Mouse (Mus musculus) midbrain, embryonic 16.5 days (tissue): ENCODE data around the gene Jsrp1. TPM values are rescaled to one million over a fixed set of nuclear protein-coding genes. Genes with fewer than 3 reads are reported as not detected.

ENCODE experiments used
- ATAC-seq: fragments of 200-750 bp; cut with Nextera tagmentation; 2 replicates; pipeline ENCODE4 v1.8.0; 2017; ENCODE audit warnings: moderate TSS enrichment
- H3K27ac ChIP-seq: fragments of 300-500 bp; sonication (generic); 2 replicates; pipeline ENCODE4 v1.5.1; 2014; ENCODE audit warnings: mild to moderate bottlenecking, low read length, mixed read lengths
- H3K27me3 ChIP-seq: fragments of 300-500 bp; sonication (generic); 2 replicates; pipeline ENCODE4 v1.6.1; 2014; ENCODE audit warnings: low read depth, low read length, mixed read lengths; ENCODE audit not compliant: control insufficient read depth, insufficient read depth
- H3K36me3 ChIP-seq: fragments of 300-500 bp; sonication (generic); 2 replicates; pipeline ENCODE4 v1.6.1; 2014; ENCODE audit warnings: mild to moderate bottlenecking, low read length, moderate library complexity, mixed read lengths; ENCODE audit not compliant: control insufficient read depth, insufficient read depth
- H3K4me1 ChIP-seq: fragments of 300-500 bp; sonication (generic); 2 replicates; pipeline ENCODE4 v1.6.1; 2014; ENCODE audit warnings: mild to moderate bottlenecking, low read length, mixed read lengths; ENCODE audit not compliant: control insufficient read depth, insufficient read depth
- H3K4me2 ChIP-seq: fragments of 300-500 bp; sonication (generic); 2 replicates; pipeline ENCODE4 v1.6.1; 2014; ENCODE audit warnings: mild to moderate bottlenecking, low read length, mixed read lengths
- H3K4me3 ChIP-seq: fragments of 300-500 bp; sonication (generic); 2 replicates; pipeline ENCODE4 v1.5.1; 2014; ENCODE audit warnings: low read depth, mild to moderate bottlenecking, low read length, moderate library complexity, mixed read lengths
- H3K9ac ChIP-seq: fragments of 300-500 bp; sonication (generic); 2 replicates; pipeline ENCODE4 v1.6.1; 2014; ENCODE audit warnings: low read depth, low read length, mixed read lengths
- H3K9me3 ChIP-seq: fragments of 300-500 bp; sonication (generic); replicated peaks from 2 replicates; pipeline ENCODE4 v1.6.1; 2014; ENCODE audit warnings: mild to moderate bottlenecking, low read length, mixed read lengths; ENCODE audit not compliant: control insufficient read depth, poor library complexity, severe bottlenecking
- WGBS: fragments of 180-500 bp; shearing (Covaris S2); extraction: QIAGEN DNeasy Blood & Tissue Kit; methylation state at CpG from one replicate; pipeline ENCODE4 v1.1.7; 2014; 5-methylcytosine and 5-hydroxymethylcytosine counted together
- polyA plus RNA-seq: library from polyadenylated mRNA; unstranded; fragments of >200 nt; fragmentation: Nextera tagmentation; extraction: Ambion mirVana; gene quantifications from 2 replicates; pipeline ENCODE4 v1.2.1, GENCODE M21; 2015

Jsrp1 gene
- 0.39 and 0.45 TPM in 2 replicates for polyA plus RNA-seq

DNA sequence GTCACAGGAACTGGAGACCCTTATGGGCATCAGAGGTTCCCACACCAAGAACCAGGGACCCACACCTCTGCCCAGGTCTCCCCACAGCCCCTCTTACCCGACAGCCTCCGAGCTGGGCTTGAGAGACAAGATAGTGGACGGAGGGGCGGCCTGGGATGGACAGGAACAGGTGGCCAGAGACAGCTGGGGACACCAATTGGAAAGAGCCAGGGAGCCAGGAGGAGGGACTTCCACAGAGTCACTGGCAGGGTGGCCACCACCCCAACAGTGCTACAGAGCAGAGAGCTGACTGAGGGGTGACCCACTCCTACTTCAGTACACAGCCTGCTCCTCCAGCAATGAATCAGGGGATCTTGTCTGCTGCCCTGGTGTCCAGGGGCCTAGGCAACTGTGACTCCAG is at the start of gene Jsrp1:
Gene Jsrp1, minus strand, starts transcription at position 133 of the 400 bp plus-strand sequence.
- 77% methylated on average over 4 of the region's 4 CpGs for WGBS

DNA sequence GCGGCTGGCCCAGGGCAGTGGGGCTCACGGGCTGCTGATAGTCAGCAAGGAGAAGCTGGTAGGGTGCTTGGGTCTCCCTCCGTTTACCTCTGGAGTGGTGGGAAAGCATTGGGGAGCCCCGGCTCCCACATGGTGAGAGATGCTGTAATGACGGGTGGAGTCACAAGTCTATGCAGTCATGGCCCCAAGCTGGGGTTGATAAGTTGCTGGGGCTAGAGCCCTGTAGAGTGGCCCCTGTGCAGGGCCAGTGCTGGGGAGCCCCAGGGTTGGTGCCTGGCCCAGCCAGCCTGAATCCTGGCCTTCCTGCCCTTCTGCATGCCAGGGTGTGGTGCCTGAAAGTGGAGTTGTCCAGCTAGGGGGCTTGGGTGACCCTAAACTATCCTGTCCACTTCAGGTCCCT is 49.0 kb upstream of the Jsrp1 start:
- H3K27ac ChIP-seq, result no peak overlapping the region
- H3K27me3 ChIP-seq, result no peaks in the 10 kb centered on the region
- no peaks in the 10 kb centered on the region for H3K9me3 ChIP-seq
- WGBS, result 95% methylated on average over 5 of the region's 5 CpGs
- peaks cover 3% of the 10 kb centered on the region for H3K4me1 ChIP-seq
- no peak overlapping the region for H3K9ac ChIP-seq
- ATAC-seq, result no peak
- H3K4me3 ChIP-seq, result no peak overlapping the region
- H3K4me2 ChIP-seq, result no peak overlapping the region
- peaks cover 39% of the 10 kb centered on the region for H3K36me3 ChIP-seq

More for the DNA sequence above, at the start of gene Jsrp1:
- H3K27me3 ChIP-seq, result peaks cover 19% of the 10 kb centered on the region
- H3K27ac ChIP-seq, result no peak within 1 kb of the TSS
- no peaks in the 10 kb centered on the region for H3K9me3 ChIP-seq
- ATAC-seq, result no peak
- no peak within 1 kb of the TSS for H3K4me2 ChIP-seq
- peaks cover 8% of the 10 kb centered on the region for H3K4me1 ChIP-seq
- H3K4me3 ChIP-seq, result no peak within 1 kb of the TSS
- H3K36me3 ChIP-seq, result no peaks in the 10 kb centered on the region
- no peak within 1 kb of the TSS for H3K9ac ChIP-seq

DNA sequence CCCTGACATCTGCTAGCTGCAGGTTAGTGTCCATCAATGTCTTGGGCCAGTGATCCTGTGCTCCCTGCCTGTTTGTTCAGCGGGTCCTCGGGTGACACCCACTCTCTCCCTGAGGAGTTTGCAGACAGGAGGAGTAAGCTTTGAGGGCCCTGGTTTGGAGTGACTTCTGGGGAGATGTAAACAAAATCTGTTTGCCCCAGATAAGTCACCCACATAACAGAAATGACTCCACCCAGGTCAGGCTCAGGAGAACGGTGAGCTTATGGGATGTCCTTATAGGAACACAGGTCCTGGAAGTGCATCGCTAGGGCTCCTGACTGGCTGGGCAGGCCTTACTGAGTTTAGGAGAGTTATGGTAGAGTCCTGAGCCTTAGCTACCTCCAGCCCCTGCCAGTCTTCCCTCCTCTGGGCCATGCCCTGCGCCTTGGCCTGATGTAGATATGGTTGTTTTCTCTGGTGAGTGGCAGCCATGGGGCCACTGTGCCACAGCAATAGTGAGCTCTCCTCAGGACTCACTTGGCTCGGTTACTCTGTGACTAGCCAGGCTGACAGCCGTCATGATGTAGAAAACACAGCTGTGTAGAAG is 45.1 kb upstream of the Jsrp1 start:
- no peaks in the 10 kb centered on the region for H3K27me3 ChIP-seq
- no peaks in the 10 kb centered on the region for H3K9me3 ChIP-seq
- H3K4me2 ChIP-seq, result no peak overlapping the region
- peaks cover 14% of the 10 kb centered on the region; the same call in 1 of the 2 replicates for H3K36me3 ChIP-seq
- no peak overlapping the region for H3K4me3 ChIP-seq
- no peak for ATAC-seq
- peaks cover 31% of the 10 kb centered on the region for H3K4me1 ChIP-seq
- no peak overlapping the region for H3K27ac ChIP-seq
- no peak overlapping the region for H3K9ac ChIP-seq
- 88% methylated on average over 7 of the region's 7 CpGs for WGBS

DNA sequence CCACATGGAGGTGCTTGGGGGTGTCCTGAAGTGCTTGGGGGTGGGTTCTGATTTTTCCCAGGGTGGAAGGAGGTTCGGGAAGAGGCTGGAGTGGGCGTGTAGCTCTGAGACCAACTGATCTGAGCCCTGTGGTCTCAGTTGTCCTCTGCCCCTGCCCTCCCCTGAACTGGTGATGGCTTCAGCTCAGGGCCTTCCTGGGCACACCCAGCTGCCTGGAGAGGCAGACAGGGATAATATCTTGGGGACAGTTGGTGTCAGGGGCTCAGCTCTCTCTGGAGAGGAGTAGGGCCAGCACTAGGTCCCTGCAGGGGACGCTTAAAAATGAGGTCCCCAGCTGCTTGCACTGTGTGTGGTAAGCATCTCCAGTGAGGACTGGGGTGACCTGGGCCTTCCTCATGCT is 44.5 kb upstream of the Jsrp1 start:
- WGBS, result 59% methylated on average over 3 of the region's 3 CpGs
- H3K9ac ChIP-seq, result peak overlapping the region; percentile 50; the same call in 1 of the 2 replicates
- ATAC-seq, result no peak

DNA sequence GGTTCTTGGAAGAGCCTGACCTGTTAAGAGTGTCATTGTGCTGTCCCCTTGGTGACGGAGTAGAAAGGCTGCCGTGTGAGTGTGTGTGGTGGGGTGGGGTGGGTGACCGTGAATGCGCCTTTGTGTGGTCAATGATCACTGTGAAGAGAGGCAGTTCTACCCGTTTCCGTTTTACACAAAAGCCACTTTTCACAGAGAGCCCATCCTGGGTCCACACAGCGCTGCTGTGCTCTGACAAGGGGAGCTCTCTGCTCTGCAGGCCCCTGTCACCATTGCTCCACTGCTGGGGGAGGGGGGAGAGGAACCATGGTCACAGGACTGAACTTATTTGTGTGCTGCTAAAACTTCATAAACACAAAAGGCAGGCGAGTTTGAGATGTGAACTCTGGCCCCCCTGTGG is 44.1 kb upstream of the Jsrp1 start:
- H3K27me3 ChIP-seq, result no peaks in the 10 kb centered on the region
- no peak overlapping the region for H3K4me3 ChIP-seq
- H3K9ac ChIP-seq, result peak overlapping the region; percentile 50; the same call in 1 of the 2 replicates
- WGBS, result 34% methylated on average over 8 of the region's 8 CpGs
- H3K4me2 ChIP-seq, result peak overlapping the region; percentile 9; the same call in 1 of the 2 replicates
- no peaks in the 10 kb centered on the region for H3K9me3 ChIP-seq
- H3K36me3 ChIP-seq, result peaks cover 4% of the 10 kb centered on the region; the same call in 1 of the 2 replicates
- no peak for ATAC-seq
- H3K27ac ChIP-seq, result no peak overlapping the region
- peaks cover 32% of the 10 kb centered on the region for H3K4me1 ChIP-seq

More for the DNA sequence above, 44.5 kb upstream of the Jsrp1 start:
- no peaks in the 10 kb centered on the region for H3K9me3 ChIP-seq
- no peaks in the 10 kb centered on the region for H3K27me3 ChIP-seq
- peak overlapping the region; percentile 9; the same call in 1 of the 2 replicates for H3K4me2 ChIP-seq
- H3K36me3 ChIP-seq, result peaks cover 9% of the 10 kb centered on the region; the same call in 1 of the 2 replicates
- H3K4me1 ChIP-seq, result peaks cover 32% of the 10 kb centered on the region
- H3K4me3 ChIP-seq, result no peak overlapping the region
- H3K27ac ChIP-seq, result no peak overlapping the region

DNA sequence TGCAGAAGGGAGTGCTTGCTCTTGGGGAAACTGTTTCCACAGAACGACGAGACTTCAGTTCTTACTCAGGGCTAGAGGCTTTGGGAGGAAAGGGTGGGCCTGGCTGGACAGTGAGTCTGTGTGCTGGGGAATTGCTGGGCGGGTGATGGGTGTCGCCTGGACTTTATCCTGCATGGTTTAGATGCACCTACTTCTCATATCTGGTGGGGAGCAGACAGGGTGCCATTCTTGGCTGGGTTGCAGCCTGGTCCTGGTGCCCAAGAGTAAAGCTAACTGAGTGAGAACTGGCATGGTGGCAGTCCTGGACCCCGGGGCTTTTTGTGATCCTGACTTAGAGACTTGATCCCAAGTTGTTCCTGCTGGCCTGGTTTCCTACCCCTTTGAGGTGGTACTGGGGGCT is 43.6 kb upstream of the Jsrp1 start:
- ATAC-seq, result no peak
- 86% methylated on average over 5 of the region's 5 CpGs for WGBS
- no peak overlapping the region for H3K4me3 ChIP-seq
- no peaks in the 10 kb centered on the region for H3K27me3 ChIP-seq
- H3K9me3 ChIP-seq, result no peaks in the 10 kb centered on the region
- peaks cover 5% of the 10 kb centered on the region for H3K36me3 ChIP-seq
- peaks cover 32% of the 10 kb centered on the region for H3K4me1 ChIP-seq
- peak overlapping the region; percentile 91; the same call in 1 of the 2 replicates for H3K4me2 ChIP-seq
- peak overlapping the region; percentile 35 for H3K9ac ChIP-seq
- H3K27ac ChIP-seq, result no peak overlapping the region

DNA sequence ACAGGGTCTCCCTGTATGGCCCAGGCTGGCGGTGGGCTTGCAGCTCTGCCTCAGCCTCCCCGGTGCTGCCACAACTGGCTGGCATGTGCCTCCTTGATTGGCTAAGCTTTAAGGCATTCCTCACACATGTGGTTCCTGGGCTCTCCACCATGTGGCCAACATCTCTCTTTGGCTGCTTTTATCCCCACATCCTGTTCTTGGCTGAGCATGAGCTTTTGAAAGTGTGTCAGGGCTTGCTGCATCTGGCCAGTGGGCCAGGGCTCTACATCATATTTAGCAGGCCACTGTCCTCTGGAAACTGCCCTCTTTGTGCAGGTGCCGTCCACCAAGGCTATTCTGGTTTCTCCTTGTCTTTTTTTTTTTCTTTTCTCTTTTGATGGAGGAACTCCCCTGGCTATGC is 43.0 kb upstream of the Jsrp1 start:
- H3K4me3 ChIP-seq, result peak overlapping the region; percentile 75; the same call in 1 of the 2 replicates
- H3K9ac ChIP-seq, result peak overlapping the region; percentile 96
- no peaks in the 10 kb centered on the region for H3K9me3 ChIP-seq
- peak overlapping the region; percentile 91 for H3K4me2 ChIP-seq
- H3K4me1 ChIP-seq, result peaks cover 32% of the 10 kb centered on the region
- ATAC-seq, result no peak
- no peaks in the 10 kb centered on the region for H3K27me3 ChIP-seq
- WGBS, result 71% methylated on average over 3 of the region's 3 CpGs
- H3K27ac ChIP-seq, result no peak overlapping the region
- H3K36me3 ChIP-seq, result peaks cover 12% of the 10 kb centered on the region

DNA sequence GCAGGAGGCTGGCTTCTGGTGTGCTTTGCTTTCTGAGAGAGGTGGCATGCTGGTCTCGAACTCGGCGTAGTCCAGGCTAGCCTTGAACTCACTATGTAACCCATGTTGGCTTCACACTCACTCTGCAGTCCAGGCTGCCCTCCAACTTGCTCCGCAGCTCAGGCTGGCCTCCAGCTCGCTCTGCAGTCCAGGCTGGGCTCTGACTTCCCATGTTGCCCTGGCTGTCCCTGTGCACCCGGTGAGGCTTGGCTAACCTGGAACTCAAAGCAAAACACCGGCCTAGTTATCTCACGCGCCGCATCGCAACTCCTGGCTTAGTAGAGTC is 42.4 kb upstream of the Jsrp1 start:
- Histone ChIP-seq H3K27ac (no peak overlapping the region), H3K27me3 (no peaks in the 10 kb centered on the region), H3K9me3 (no peaks in the 10 kb centered on the region), H3K4me1 (peaks cover 32% of the 10 kb centered on the region), H3K9ac (peak overlapping the region; percentile 96), H3K4me2 (peak overlapping the region; percentile 91), H3K4me3 (peak overlapping the region; percentile 75), H3K36me3 (peaks cover 12% of the 10 kb centered on the region)
- WGBS, result 29% methylated on average over 11 of the region's 11 CpGs
- 0 out of 2 replicates have a peak, but pooled peaks have one; percentile 15 for ATAC-seq

DNA sequence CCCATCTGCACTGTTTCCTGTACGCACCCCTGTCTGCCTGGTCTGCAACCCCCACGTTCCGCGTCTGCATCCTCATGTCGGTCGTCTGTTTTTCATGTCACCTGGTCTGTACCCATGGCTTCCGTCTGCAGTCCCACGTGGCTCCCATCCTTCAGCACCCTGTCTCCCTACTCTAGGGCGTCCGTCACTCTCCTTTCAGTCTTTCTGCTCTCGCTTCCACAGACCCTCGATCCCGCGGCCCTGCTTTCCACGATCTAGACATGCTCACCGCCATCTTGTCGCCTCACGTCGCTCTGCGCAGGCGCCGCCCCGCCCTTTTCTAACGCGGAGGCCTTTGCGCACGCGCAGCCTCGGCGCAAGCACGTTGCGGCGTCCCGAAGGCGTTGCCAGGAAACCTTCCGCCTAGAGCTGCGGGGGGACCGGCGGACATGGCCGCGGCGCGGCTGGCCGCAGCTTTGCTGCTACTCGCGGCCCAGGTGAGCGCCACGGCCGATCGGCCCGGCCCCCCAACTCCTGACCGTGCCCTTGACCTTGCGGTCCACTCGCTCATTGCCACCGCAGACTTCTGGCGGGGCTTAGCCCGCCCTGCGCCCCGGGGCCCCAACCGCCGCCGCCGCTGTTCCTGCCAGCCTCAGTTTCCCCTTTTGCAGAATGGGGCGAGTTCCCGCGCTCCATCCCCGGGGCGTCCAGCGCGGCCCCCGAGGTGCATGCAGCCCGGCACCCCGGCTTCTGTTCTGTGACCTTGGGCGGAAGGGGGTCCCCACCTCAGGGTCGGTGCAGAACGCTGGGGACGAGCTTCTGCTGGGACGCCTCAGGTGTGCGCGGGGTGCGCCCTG is 41.8 kb upstream of the Jsrp1 start, which contains the start of the genes Lsm7 and Sppl2b:
Gene Lsm7, minus strand, starts transcription at position 297 of the 836 bp plus-strand sequence.
Gene Sppl2b, plus strand, starts transcription at position 363 of the 836 bp plus-strand sequence.
- under 1% methylated on average over 81 of the region's 81 CpGs for WGBS
- ATAC-seq, result peak; percentile 79
- peaks cover 32% of the 10 kb centered on the region for H3K4me1 ChIP-seq
- H3K9ac ChIP-seq, result peak within 1 kb of the TSS; percentile 96
- H3K27ac ChIP-seq, result peak within 1 kb of the TSS; percentile 84
- H3K4me3 ChIP-seq, result peak within 1 kb of the TSS; percentile 75
- H3K9me3 ChIP-seq, result no peaks in the 10 kb centered on the region
- H3K36me3 ChIP-seq, result peaks cover 12% of the 10 kb centered on the region
- H3K27me3 ChIP-seq, result no peaks in the 10 kb centered on the region
- peak within 1 kb of the TSS; percentile 91 for H3K4me2 ChIP-seq
